Mouse (Mus musculus): ENCODE data around the gene Rmi1. TPM values are rescaled to one million over a fixed set of nuclear protein-coding genes. Genes with fewer than 3 reads are reported as not detected.
"Not testable (repeated sequence)": the region's sequence is repeated elsewhere in the genome, so short reads cannot be mapped to it uniquely, and the experiment has no call there.

Rmi1 gene
- polyA plus RNA-seq, 1 experiment from 2014 or later: 9.8 TPM

DNA sequence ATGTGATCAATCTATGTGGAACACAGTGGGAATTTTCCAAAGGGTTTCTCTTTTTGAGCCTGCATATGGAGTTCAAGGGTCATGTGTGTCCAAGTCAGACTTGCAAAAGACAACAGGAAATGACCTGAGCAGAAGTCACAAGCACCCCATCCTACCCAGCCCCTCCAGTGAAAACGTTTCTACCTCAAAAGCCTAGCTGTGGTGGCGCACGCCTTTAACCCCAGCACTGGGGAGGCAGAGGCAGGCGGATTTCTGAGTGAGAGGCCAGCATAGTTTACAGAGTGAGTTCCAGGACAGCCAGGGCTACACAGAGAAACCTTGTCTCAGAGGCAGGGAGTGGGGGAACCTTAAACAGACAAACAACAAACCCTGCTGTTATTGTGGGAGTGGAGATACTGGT lies 50.2 kb downstream of the Rmi1 start:
- Histone ChIP-seq H3K27me3 (ENCODE audit: insufficient read depth, low read length) (peaks cover 21% of the 10 kb centered on the region), H3K4me3 (ENCODE audit: low read depth, low read length) (no peak overlapping the region), H3K27ac (ENCODE audit: low read depth) (no peak overlapping the region), H3K9me3 (ENCODE audit: low read length) (no peaks in the 10 kb centered on the region), H3K36me3 (replicated peaks; ENCODE audit: insufficient read depth, low read length) (no peaks in the 10 kb centered on the region), H3K4me1 (ENCODE audit: insufficient read depth) (peaks cover 3% of the 10 kb centered on the region; the same call in 1 of the 2 replicates), H3K9ac (replicated peaks) (no peak overlapping the region), H3K4me2 (ENCODE audit: low read depth, low read length) (peak overlapping the region; percentile 71; the same call in 1 of the 2 replicates)
- no peak for TF ChIP-seq EP300 (IDR thresholded peaks at IDR 0.05; ENCODE audit: low read depth)
- no peak for TF ChIP-seq CTCF (IDR thresholded peaks at IDR 0.05; ENCODE audit: low read depth)
- ATAC-seq: no peak
- no peak for DNase-seq
- 54% methylated on average over 4 of the region's 4 CpGs for WGBS (ENCODE audit: insufficient replicate concordance)

- Histone ChIP-seq H3K9ac (replicated peaks) (peak overlapping the region; percentile 58; the same call in 1 of the 2 replicates), H3K4me2 (ENCODE audit: low read depth, low read length) (peak overlapping the region; percentile 71), H3K9me3 (ENCODE audit: low read length) (no peaks in the 10 kb centered on the region), H3K27me3 (ENCODE audit: insufficient read depth, low read length) (peaks cover 21% of the 10 kb centered on the region), H3K27ac (ENCODE audit: low read depth) (no peak overlapping the region), H3K36me3 (replicated peaks; ENCODE audit: insufficient read depth, low read length) (no peaks in the 10 kb centered on the region), H3K4me3 (ENCODE audit: low read depth, low read length) (peak overlapping the region; percentile 40), H3K4me1 (ENCODE audit: insufficient read depth) (peaks cover 3% of the 10 kb centered on the region; the same call in 1 of the 2 replicates)
- DNase-seq (peak; percentile 27), ATAC-seq (no peak)
- TF ChIP-seq EP300 (IDR thresholded peaks at IDR 0.05; ENCODE audit: low read depth) (no peak), CTCF (IDR thresholded peaks at IDR 0.05; ENCODE audit: low read depth) (no peak)
- 10% methylated on average over 32 of the region's 32 CpGs for WGBS (ENCODE audit: insufficient replicate concordance)
These were observed 50.8 kb downstream of the Rmi1 start for GRCm38 (mm10) chr13:58452651-58453413.

- Histone ChIP-seq H3K9me3 (ENCODE audit: low read length) (no peaks in the 10 kb centered on the region), H3K27ac (ENCODE audit: low read depth) (no peak overlapping the region), H3K36me3 (replicated peaks; ENCODE audit: insufficient read depth, low read length) (no peaks in the 10 kb centered on the region), H3K27me3 (ENCODE audit: insufficient read depth, low read length) (peaks cover 21% of the 10 kb centered on the region), H3K4me1 (ENCODE audit: insufficient read depth) (peaks cover 3% of the 10 kb centered on the region; the same call in 1 of the 2 replicates), H3K4me2 (ENCODE audit: low read depth, low read length) (peak overlapping the region; percentile 71), H3K9ac (replicated peaks) (no peak overlapping the region), H3K4me3 (ENCODE audit: low read depth, low read length) (peak overlapping the region; percentile 40)
- no peak for ATAC-seq
- TF ChIP-seq EP300 (IDR thresholded peaks at IDR 0.05; ENCODE audit: low read depth): no peak
- no peak for TF ChIP-seq CTCF (IDR thresholded peaks at IDR 0.05; ENCODE audit: low read depth)
- WGBS (ENCODE audit: insufficient replicate concordance): 19% methylated on average over 10 of the region's 10 CpGs
- peak; percentile 22 for DNase-seq
These were observed 51.5 kb downstream of the Rmi1 start for GRCm38 (mm10) chr13:58453541-58453940.

DNA sequence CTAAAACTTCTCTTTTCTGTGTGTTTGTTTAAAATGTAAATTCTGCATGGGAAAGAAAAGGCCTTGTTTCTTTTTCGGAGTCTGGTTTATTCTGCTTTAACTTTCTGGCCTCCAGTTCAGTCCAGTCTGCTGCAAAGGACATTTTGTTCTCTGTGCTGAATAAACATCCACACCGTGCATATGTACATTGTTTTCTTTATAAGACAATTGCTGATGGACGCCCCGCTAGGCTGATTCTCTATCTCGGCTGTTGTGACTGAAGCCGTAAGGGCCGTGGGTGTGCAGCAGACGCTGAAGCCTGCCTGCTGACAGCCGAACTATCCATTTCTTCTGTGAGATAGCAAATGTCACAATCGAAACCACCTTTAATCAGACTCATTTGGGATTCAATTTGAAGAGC lies 54.5 kb downstream of the Rmi1 start:
- Histone ChIP-seq H3K4me2 (ENCODE audit: low read depth, low read length) (no peak overlapping the region), H3K4me1 (ENCODE audit: insufficient read depth) (peaks cover 3% of the 10 kb centered on the region; the same call in 1 of the 2 replicates), H3K36me3 (replicated peaks; ENCODE audit: insufficient read depth, low read length) (no peaks in the 10 kb centered on the region), H3K27me3 (ENCODE audit: insufficient read depth, low read length) (peaks cover 19% of the 10 kb centered on the region), H3K9ac (replicated peaks) (no peak overlapping the region), H3K4me3 (ENCODE audit: low read depth, low read length) (no peak overlapping the region), H3K9me3 (ENCODE audit: low read length) (no peaks in the 10 kb centered on the region), H3K27ac (ENCODE audit: low read depth) (no peak overlapping the region)
- no peak for ATAC-seq
- TF ChIP-seq EP300 (IDR thresholded peaks at IDR 0.05; ENCODE audit: low read depth) (no peak), CTCF (IDR thresholded peaks at IDR 0.05; ENCODE audit: low read depth) (no peak)
- WGBS (ENCODE audit: insufficient replicate concordance): 63% methylated on average over 10 of the region's 10 CpGs
- no peak for DNase-seq

- not testable (repeated sequence) for H3K9me3 ChIP-seq (ENCODE audit: low read length); H3K27ac ChIP-seq (ENCODE audit: low read depth); H3K9ac ChIP-seq (replicated peaks); H3K4me1 ChIP-seq (ENCODE audit: insufficient read depth); DNase-seq; H3K4me2 ChIP-seq (ENCODE audit: low read depth, low read length); H3K4me3 ChIP-seq (ENCODE audit: low read depth, low read length); H3K36me3 ChIP-seq (replicated peaks; ENCODE audit: insufficient read depth, low read length)
- peak; percentile 38; the same call in 1 of the 2 replicates for ATAC-seq
- peaks cover 11% of the 10 kb centered on the region; the same call in 1 of the 2 replicates for H3K27me3 ChIP-seq (ENCODE audit: insufficient read depth, low read length)
- WGBS (ENCODE audit: insufficient replicate concordance): 71% methylated on average over 5 of the region's 6 CpGs
These were observed 56.8 kb downstream of the Rmi1 start for GRCm38 (mm10) chr13:58458811-58459210.

MicroRNAs within 50 kb of the gene (microRNA counts, 519-probe panel; counts per million panel counts)
- microRNA mmu-miR-7a: 3,649 counts per million, percentile 38 among the panel's probes with 10 or more counts

Small RNAs within 50 kb of the gene (microRNA-seq; reads per million reads assigned to microRNA genes)
- gene Mir7-1: 125 reads per million, percentile 45 among the genes with 10 or more reads in this experiment

Other genes starting within 250 kb of the Rmi1 start
- gene Idnk, start 244.6 kb upstream of the Rmi1 start, polyA plus RNA-seq (2015; fragmentation: Nextera tagmentation; extraction: Ambion mirVana): 35.4 and 37.6 TPM in 2 replicates
- gene Ubqln1, start 186.6 kb upstream of the Rmi1 start, polyA plus RNA-seq (2015; fragmentation: Nextera tagmentation; extraction: Ambion mirVana): 44.2 and 44.5 TPM in 2 replicates
- 10.4 and 14.1 TPM in 2 replicates for gene Gkap1, start 126.5 kb upstream of the Rmi1 start, polyA plus RNA-seq (2015; fragmentation: Nextera tagmentation; extraction: Ambion mirVana)
- gene Kif27, start 43.1 kb upstream of the Rmi1 start, polyA plus RNA-seq (2015; fragmentation: Nextera tagmentation; extraction: Ambion mirVana): 0.02 and 0.05 TPM in 2 replicates
- gene 2210016F16Rik, start 17.0 kb upstream of the Rmi1 start, polyA plus RNA-seq (2015; fragmentation: Nextera tagmentation; extraction: Ambion mirVana): 15.4 and 16.6 TPM in 2 replicates
- gene Hnrnpk, start 1.1 kb downstream of the Rmi1 start, polyA plus RNA-seq (2015; fragmentation: Nextera tagmentation; extraction: Ambion mirVana): 332 and 351 TPM in 2 replicates
- not detected in 2 replicates for gene Slc28a3, start 208.6 kb downstream of the Rmi1 start, polyA plus RNA-seq (2015; fragmentation: Nextera tagmentation; extraction: Ambion mirVana)